In the genomic region with DNA sequence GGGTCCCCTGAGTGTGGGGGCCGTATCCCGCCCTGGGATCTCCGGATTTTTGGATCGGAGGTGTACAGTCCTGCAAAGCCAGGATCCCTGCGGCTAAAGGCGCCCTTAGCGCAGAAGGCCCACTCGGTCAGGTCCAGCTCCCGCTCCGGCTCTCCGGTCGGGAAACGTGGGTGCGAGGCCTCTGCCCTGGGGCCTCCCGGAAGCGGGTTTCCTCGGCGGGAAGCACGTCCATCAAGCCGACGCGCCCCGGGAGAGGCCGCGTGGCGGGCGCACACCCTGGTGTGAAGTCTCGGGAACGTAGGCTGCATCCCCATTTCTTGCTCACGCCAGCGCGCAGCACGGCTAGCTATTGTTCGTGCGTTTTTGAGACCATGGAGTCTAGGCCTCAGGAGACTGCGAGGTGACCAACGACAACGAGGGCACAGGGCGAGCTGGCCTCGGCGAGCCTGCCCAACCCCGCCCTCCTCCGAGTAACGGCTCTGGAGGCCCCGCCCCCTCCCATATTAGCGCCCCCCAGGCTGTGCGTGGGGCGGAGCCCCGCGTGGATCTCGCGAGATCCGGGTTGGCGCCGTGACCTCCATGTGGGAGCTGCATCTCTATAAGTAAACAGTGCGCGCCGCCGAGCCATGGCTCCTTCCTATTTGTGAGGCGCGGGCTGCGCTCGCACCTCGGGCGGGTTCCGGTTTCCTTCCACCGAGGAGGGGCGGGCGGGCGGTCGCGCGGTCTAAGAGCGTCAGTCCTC, we compare ENCODE assay signal across 8 mouse cellular contexts. TPM values are rescaled to one million over a fixed set of nuclear protein-coding genes. Genes with fewer than 3 reads are reported as not detected.
DNase-seq lines count a peak whose midpoint lies in the region; ATAC-seq and TF ChIP-seq lines count a peak whose summit lies in the region.

Gene Uhrf2, plus strand, starts transcription at position 620 of the 742 bp plus-strand sequence.

- TF ChIP-seq EP300 in liver, embryonic 14.5 days (IDR thresholded peaks at IDR 0.05; ENCODE audit: low read depth), result peak; percentile 81
- peak; percentile 99 for TF ChIP-seq EP300 in stomach, postnatal 0 days (optimal IDR thresholded peaks at IDR 0.05)

- H3K9ac ChIP-seq in heart, embryonic 15.5 days, result peak within 1 kb of the TSS; percentile 99
- peak within 1 kb of the TSS; percentile 98 for H3K9ac ChIP-seq in liver, embryonic 14.5 days (replicated peaks)
- H3K9ac ChIP-seq in neural tube, embryonic 11.5 days (ENCODE audit: low read length), result peak within 1 kb of the TSS; percentile 100
- H3K9ac ChIP-seq in stomach, postnatal 0 days (ENCODE audit: low read length), result peak within 1 kb of the TSS; percentile 100

- H3K4me3 ChIP-seq in forebrain, embryonic 10.5 days, result peak within 1 kb of the TSS; percentile 80
- H3K4me3 ChIP-seq in heart, embryonic 15.5 days, result peak within 1 kb of the TSS; percentile 97
- peak within 1 kb of the TSS; percentile 95 to 99 for H3K4me3 ChIP-seq in liver, embryonic 14.5 days (ENCODE audit: insufficient read depth in 1 of 2, low read depth in 2 of 2, low read length in 2 of 2)
- peak within 1 kb of the TSS; percentile 98 for H3K4me3 ChIP-seq in neural tube, embryonic 11.5 days (ENCODE audit: low read depth, low read length)
- peak within 1 kb of the TSS; percentile 98 for H3K4me3 ChIP-seq in stomach, postnatal 0 days (ENCODE audit: low read depth, low read length)

- H3K36me3 ChIP-seq in forebrain, embryonic 10.5 days (replicated peaks), result peaks cover 10% of the 10 kb centered on the region
- H3K36me3 ChIP-seq in heart, embryonic 15.5 days, result no peaks in the 10 kb centered on the region
- peaks cover 3% of the 10 kb centered on the region; the same call in 1 of the 2 replicates for H3K36me3 ChIP-seq in liver, embryonic 14.5 days (replicated peaks; ENCODE audit: control insufficient read depth, insufficient read depth, low read depth)
- H3K36me3 ChIP-seq in neural tube, embryonic 11.5 days (ENCODE audit: control insufficient read depth, insufficient read depth, low read length), result no peaks in the 10 kb centered on the region
- H3K36me3 ChIP-seq in stomach, postnatal 0 days (ENCODE audit: control insufficient read depth, insufficient read depth, low read length), result no peaks in the 10 kb centered on the region

- 2% methylated on average over 74 of the region's 74 CpGs for WGBS in forebrain, embryonic 10.5 days
- 2% methylated on average over 74 of the region's 74 CpGs for WGBS in heart, embryonic 15.5 days
- WGBS in liver, embryonic 14.5 days (ENCODE audit: insufficient replicate concordance), result 3% methylated on average over 74 of the region's 74 CpGs
- WGBS in neural tube, embryonic 11.5 days, result under 1% methylated on average over 68 of the region's 74 CpGs
- 2% methylated on average over 73 of the region's 74 CpGs for WGBS in stomach, postnatal 0 days

- peaks cover 58% of the 10 kb centered on the region for H3K4me1 ChIP-seq in forebrain, embryonic 10.5 days
- peaks cover 27% of the 10 kb centered on the region for H3K4me1 ChIP-seq in heart, embryonic 15.5 days (replicated peaks)
- H3K4me1 ChIP-seq in liver, embryonic 14.5 days (replicated peaks; ENCODE audit: control insufficient read depth in 2 of 2, insufficient read depth in 2 of 2, low read length in 1 of 2), result peaks cover 11 to 21% of the 10 kb centered on the region in 2 experiments
- H3K4me1 ChIP-seq in neural tube, embryonic 11.5 days (ENCODE audit: control insufficient read depth, insufficient read depth, low read length), result peaks cover 12% of the 10 kb centered on the region; the same call in 1 of the 2 replicates
- H3K4me1 ChIP-seq in stomach, postnatal 0 days (replicated peaks; ENCODE audit: control insufficient read depth, insufficient read depth), result peaks cover 6% of the 10 kb centered on the region; the same call in 1 of the 2 replicates

- peak within 1 kb of the TSS; percentile 98 for H3K27ac ChIP-seq in forebrain, embryonic 10.5 days
- peak within 1 kb of the TSS; percentile 90 for H3K27ac ChIP-seq in heart, embryonic 15.5 days
- H3K27ac ChIP-seq in liver, embryonic 14.5 days, result peak within 1 kb of the TSS; percentile 74
- H3K27ac ChIP-seq in neural tube, embryonic 11.5 days (ENCODE audit: low read depth, low read length), result peak within 1 kb of the TSS; percentile 89
- H3K27ac ChIP-seq in stomach, postnatal 0 days (replicated peaks), result peak within 1 kb of the TSS; percentile 97

- no peaks in the 10 kb centered on the region for H3K27me3 ChIP-seq in forebrain, embryonic 10.5 days (ENCODE audit: poor library complexity, severe bottlenecking)
- no peaks in the 10 kb centered on the region for H3K27me3 ChIP-seq in heart, embryonic 15.5 days
- no peaks in the 10 kb centered on the region for H3K27me3 ChIP-seq in liver, embryonic 14.5 days (ENCODE audit: control insufficient read depth, insufficient read depth, low read length)
- no peaks in the 10 kb centered on the region for H3K27me3 ChIP-seq in neural tube, embryonic 11.5 days (ENCODE audit: control insufficient read depth, insufficient read depth, low read length)
- H3K27me3 ChIP-seq in stomach, postnatal 0 days (ENCODE audit: control insufficient read depth, insufficient read depth, low read length), result no peaks in the 10 kb centered on the region

- TF ChIP-seq CTCF in liver, embryonic 14.5 days (IDR thresholded peaks at IDR 0.05; ENCODE audit: low read depth), result 0 out of 2 replicates have a peak, but pooled peaks have one; percentile 12
- no peak for TF ChIP-seq CTCF in stomach, postnatal 0 days (IDR thresholded peaks at IDR 0.05; ENCODE audit: low read depth)

- no peaks in the 10 kb centered on the region for H3K9me3 ChIP-seq in forebrain, embryonic 10.5 days
- H3K9me3 ChIP-seq in heart, embryonic 15.5 days (replicated peaks), result no peaks in the 10 kb centered on the region
- no peaks in the 10 kb centered on the region for H3K9me3 ChIP-seq in liver, embryonic 14.5 days (ENCODE audit: control insufficient read depth, low read length)
- no peaks in the 10 kb centered on the region for H3K9me3 ChIP-seq in neural tube, embryonic 11.5 days (ENCODE audit: control insufficient read depth, low read length)
- H3K9me3 ChIP-seq in stomach, postnatal 0 days (ENCODE audit: control insufficient read depth, low read length), result no peaks in the 10 kb centered on the region

- H3K4me2 ChIP-seq in heart, embryonic 15.5 days, result peak within 1 kb of the TSS; percentile 90
- peak within 1 kb of the TSS; percentile 74 for H3K4me2 ChIP-seq in liver, embryonic 14.5 days (ENCODE audit: low read depth)
- H3K4me2 ChIP-seq in neural tube, embryonic 11.5 days (ENCODE audit: low read depth), result peak within 1 kb of the TSS; percentile 65
- H3K4me2 ChIP-seq in stomach, postnatal 0 days (replicated peaks; ENCODE audit: low read depth), result peak within 1 kb of the TSS; percentile 68

- DNase-seq in CD8-positive naive resting alpha-beta T cell, adult 2 months (ENCODE audit: low read depth in 2 of 2, low spot score in 2 of 2), result peak; percentile 95 to 96
- DNase-seq in c-Kit-positive CD71-negative TER-119-negative erythroid progenitor cells, embryonic 14.5 days (ENCODE audit: low read depth), result peak; percentile 86
- peak; percentile 97 for DNase-seq in forebrain, embryonic 10.5 days (ENCODE audit: extremely low spot score, low spot score)
- peak; percentile 97 for DNase-seq in kidney, postnatal 25 days
- DNase-seq in liver, embryonic 14.5 days (ENCODE audit: low read depth in 3 of 3, low spot score in 3 of 3), result peak; percentile 85 to 92 (median 90)
- DNase-seq in neural tube, embryonic 11.5 days (ENCODE audit: low spot score), result peak; percentile 98
- DNase-seq in stomach, postnatal 0 days (ENCODE audit: low spot score), result peak; percentile 97

- peak; percentile 98 for ATAC-seq in heart, embryonic 15.5 days (replicated peaks; ENCODE audit: insufficient number of reproducible peaks, insufficient read depth, low FRiP score, low read depth)
- ATAC-seq in liver, embryonic 14.5 days (ENCODE audit: insufficient read depth), result peak; percentile 92
- peak; percentile 94 for ATAC-seq in neural tube, embryonic 11.5 days (ENCODE audit: insufficient read depth, low FRiP score, low TSS enrichment)
- peak; percentile 97 for ATAC-seq in stomach, postnatal 0 days (ENCODE audit: low FRiP score, low TSS enrichment)

RNA-seq across cellular contexts. Expression of gene Uhrf2, which starts in this region (rescaled TPM):
- polyA plus RNA-seq in forebrain, embryonic 10.5 days (2016; fragmentation: Nextera tagmentation; extraction: Ambion mirVana), result 78.9 and 80.7 TPM in 2 replicates
- 37.7 and 45.1 TPM in 2 replicates for polyA plus RNA-seq in heart, embryonic 15.5 days (2015; fragmentation: Nextera tagmentation; extraction: Ambion mirVana)
- polyA plus RNA-seq in liver, embryonic 14.5 days (2012; rRNA removed), result 35.5 and 38.6 TPM in 2 replicates
- 30.8 and 33.5 TPM in 2 replicates for polyA plus RNA-seq in liver, embryonic 14.5 days (2014; fragmentation: Nextera tagmentation; extraction: Ambion mirVana)
- polyA plus RNA-seq in neural tube, embryonic 11.5 days (2014; fragmentation: Nextera tagmentation; extraction: Ambion mirVana), result 79.1 and 82.8 TPM in 2 replicates
- polyA plus RNA-seq in stomach, postnatal 0 days (2015; fragmentation: Nextera tagmentation; extraction: Ambion mirVana), result 23.4 and 26.5 TPM in 2 replicates

Comparison
In these comparisons a context has a peak if more than half of its experiments do, and no peak if none do; other contexts are left out.
1. Peak in every context shown above with its lines: DNase-seq, ATAC-seq, H3K4me3 ChIP-seq and H3K27ac ChIP-seq.